Mouse (Mus musculus) monocyte, adult 59 days (primary cell): ENCODE measurements around the gene Laptm4a. TPM values are rescaled to one million over a fixed set of nuclear protein-coding genes. Genes with fewer than 3 reads are reported as not detected.

Experiments used
- total RNA-seq, 2 experiments: library from RNA; stranded (reverse); gene quantifications; one replicate each; pipeline ENCODE4 v1.2.4; 2023

Gene Laptm4a
- total RNA-seq, result 100 to 1,000 TPM; 305 to 327 TPM

DNA sequence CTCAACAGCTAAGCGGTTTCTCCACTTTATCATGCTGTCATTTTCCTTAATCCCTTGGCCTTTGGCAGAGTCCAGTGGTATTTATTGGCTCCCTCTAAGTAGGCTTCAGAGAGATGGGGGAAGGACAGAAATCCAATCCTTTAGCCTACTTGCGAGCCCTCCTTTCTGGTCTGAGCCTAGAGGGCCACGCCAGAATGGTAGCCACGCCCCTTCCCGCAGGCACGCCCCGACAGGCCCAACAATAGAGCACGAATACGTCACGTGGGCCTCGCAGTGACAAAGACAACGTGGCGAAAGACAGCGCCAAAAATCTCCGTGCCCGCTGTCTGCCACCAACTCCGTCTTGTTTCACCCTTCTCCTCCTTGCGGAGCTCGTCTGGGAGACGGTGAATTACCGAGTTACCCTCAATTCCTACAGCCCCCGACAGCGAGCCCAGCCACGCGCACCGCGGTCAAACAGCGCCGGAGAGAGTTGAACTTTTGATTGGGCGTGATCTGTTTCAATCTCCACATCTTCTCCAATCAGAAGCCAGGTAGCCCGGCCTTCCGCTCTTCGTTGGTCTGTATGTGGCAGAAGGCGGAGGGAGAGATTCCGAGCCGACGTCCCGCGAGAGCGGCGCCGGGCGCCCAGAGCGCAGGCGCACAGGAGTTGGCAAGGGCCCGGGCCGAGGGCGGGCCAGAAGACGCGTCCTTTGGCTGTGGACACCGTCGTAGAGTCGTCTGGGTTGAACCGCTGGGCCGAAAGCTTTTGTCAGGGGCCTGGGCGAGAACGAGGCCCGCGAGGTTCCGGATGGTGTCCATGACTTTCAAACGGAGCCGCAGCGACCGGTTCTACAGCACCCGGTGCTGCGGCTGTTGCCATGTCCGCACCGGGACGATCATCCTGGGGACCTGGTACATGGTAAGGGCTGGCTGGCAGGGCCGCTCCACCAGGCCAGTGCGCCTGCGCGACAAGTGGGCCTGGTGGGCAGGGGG is at the start of gene Laptm4a:
TSS of gene Laptm4a (plus strand) at position 271 of the 975 bp plus-strand sequence.

DNA sequence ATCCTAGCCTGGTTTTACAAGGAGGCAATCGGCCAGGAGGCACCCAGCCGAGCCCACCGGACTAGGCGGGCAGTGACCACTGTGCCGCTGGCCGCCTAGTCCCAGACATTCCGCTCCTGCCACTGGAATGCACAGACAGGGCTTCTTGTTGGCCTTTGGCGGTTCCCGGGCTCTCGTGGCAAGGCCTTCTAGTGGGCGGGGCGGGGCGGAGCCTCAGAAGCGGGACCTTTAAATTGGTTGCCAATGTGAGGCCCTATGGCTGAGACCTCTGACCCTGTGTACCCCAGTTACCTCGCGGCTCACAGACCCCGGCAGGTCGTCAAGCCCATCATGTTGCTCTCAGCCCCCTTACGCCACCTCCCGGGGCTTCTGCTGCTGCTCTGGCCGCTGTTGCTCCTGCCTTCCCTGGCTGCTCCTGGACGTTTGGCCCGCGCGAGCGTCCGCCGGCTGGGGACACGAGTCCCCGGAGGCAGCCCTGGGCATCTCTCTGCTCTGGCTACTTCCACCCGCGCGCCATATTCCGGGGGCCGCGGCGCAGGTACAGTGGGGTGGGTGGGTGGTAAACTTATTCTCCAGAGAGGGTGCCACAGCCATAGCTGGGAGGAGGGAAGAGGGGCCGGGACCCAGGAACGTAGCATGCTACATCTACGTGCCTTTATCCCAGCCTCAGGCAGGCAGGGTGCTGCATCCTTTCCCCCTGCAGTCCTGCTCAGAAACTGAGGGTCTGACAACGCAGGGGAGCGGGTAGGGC is 26.4 kb downstream of the Laptm4a start, which contains the start of gene Matn3:
TSS of gene Matn3 (plus strand) at position 216 of the 751 bp plus-strand sequence.

DNA sequence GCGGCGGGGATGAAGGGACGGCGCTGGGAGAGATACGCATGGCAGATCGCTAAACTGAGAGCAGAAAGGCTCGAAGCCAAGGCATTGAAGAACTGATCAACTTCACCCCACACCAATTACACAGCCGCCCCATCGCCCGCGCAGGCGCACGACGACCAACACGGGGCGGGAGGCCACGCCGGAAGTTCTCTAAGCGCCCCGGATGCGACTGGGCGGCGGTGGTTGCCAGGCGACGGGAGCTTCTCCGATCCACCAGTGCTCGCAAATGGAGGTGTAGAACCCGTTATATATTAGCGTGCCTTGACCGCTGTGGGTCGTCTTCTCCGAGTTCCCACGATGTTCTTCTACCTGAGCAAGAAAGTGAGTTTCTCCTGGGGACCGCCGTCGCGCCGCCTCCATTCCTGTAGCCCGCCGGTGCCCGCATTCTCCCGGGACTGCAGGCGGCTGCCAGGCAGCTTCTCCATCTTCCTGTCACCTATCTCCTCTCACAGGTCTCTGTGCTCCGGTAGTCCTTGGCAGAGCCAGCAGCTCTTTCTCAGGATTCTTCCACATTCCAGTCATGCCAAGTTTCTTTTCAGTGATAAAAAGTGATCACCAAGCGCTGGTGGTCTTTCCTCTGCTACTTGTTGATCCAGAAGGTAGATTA is 52.5 kb downstream of the Laptm4a start, which contains the start of gene Wdr35:
TSS of gene Wdr35 (plus strand) at position 73 of the 646 bp plus-strand sequence.

Other genes with a start within 250 kb of the Laptm4a start
- 100 to 1,000 TPM; 185 to 195 TPM for gene Pum2, start 247.5 kb upstream of the Laptm4a start, total RNA-seq
- 1 to 10 TPM; 5.7 to 6.0 TPM for gene Sdc1, start 150.3 kb upstream of the Laptm4a start, total RNA-seq
- not detected for gene Matn3, start 26.3 kb downstream of the Laptm4a start, total RNA-seq
- gene Wdr35, start 52.2 kb downstream of the Laptm4a start, total RNA-seq, result 1 to 10 TPM in 1 of 2 experiments, under 1 TPM in 1; 0.73 to 1.2 TPM
- gene Ttc32, start 108.3 kb downstream of the Laptm4a start, total RNA-seq, result 10 to 100 TPM in 1 of 2 experiments, 1 to 10 TPM in 1; 8.2 to 13.8 TPM